Mouse (Mus musculus): ENCODE measurements around the gene Map1lc3a. TPM values are rescaled to one million over a fixed set of nuclear protein-coding genes. Genes with fewer than 3 reads are reported as not detected.
A peak's percentile ranks its signal among the peaks of the same experiment; 100 is the strongest.

Map1lc3a gene
- polyA plus RNA-seq, 1 experiment from 2014 or later = 113 TPM

DNA sequence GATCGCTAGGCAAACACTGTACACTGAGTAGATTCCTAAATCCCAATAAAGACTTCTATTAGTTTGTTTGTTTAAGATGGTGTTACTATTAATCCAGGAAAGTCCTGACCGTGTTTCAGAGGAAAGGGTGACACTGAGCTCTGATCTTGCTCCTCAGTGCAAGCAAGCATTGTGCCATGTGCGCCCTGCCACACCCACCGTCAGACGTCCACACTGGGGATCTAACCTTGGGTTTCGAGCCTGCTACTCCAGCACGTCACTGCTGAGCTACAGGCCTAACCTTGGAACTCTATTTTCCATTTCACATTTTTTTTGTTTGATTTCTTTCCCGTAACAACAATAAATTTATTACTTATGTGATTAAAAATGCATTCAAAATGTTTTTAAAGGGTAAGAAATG lies 14.0 kb downstream of the Map1lc3a start:
- DNase-seq (ENCODE audit: low spot score) (no peak), ATAC-seq (replicated peaks; ENCODE audit: insufficient number of reproducible peaks, low FRiP score, low TSS enrichment, low read depth) (no peak)
- Histone ChIP-seq H3K27ac (replicated peaks; ENCODE audit: low read depth, low read length) (no peak overlapping the region), H3K4me3 (ENCODE audit: low read depth, low read length) (no peak overlapping the region), H3K9me3 (replicated peaks; ENCODE audit: control insufficient read depth, low read length) (no peaks in the 10 kb centered on the region), H3K27me3 (ENCODE audit: control insufficient read depth, insufficient read depth, low read length) (no peaks in the 10 kb centered on the region), H3K4me1 (ENCODE audit: control insufficient read depth, insufficient read depth, low read length) (no peaks in the 10 kb centered on the region), H3K36me3 (replicated peaks; ENCODE audit: control insufficient read depth, insufficient read depth, low read depth, low read length) (peaks cover 5% of the 10 kb centered on the region), H3K4me2 (ENCODE audit: low read depth, low read length) (no peak overlapping the region), H3K9ac (replicated peaks; ENCODE audit: low read length) (no peak overlapping the region)
- WGBS = 89% methylated on average over 8 of the region's 8 CpGs

- 86% methylated on average over 2 of the region's 2 CpGs for WGBS
- no peak overlapping the region for H3K9ac ChIP-seq (replicated peaks; ENCODE audit: low read length)
- H3K36me3 ChIP-seq (replicated peaks; ENCODE audit: control insufficient read depth, insufficient read depth, low read depth, low read length) = peaks cover 10% of the 10 kb centered on the region
Observed at GRCm38 (mm10) chr2:155293382-155293781, 17.3 kb downstream of the Map1lc3a start.

GRCm38 (mm10) chr2:155293946-155294345 lies 17.8 kb downstream of the Map1lc3a start:
- DNase-seq (ENCODE audit: low spot score) = no peak
- 91% methylated on average over 4 of the region's 4 CpGs for WGBS

More at GRCm38 (mm10) chr2:155293382-155293781, 17.3 kb downstream of the Map1lc3a start:
- ATAC-seq (replicated peaks; ENCODE audit: insufficient number of reproducible peaks, low FRiP score, low TSS enrichment, low read depth) (no peak), DNase-seq (ENCODE audit: low spot score) (no peak)
- Histone ChIP-seq H3K27ac (replicated peaks; ENCODE audit: low read depth, low read length) (no peak overlapping the region), H3K4me3 (ENCODE audit: low read depth, low read length) (no peak overlapping the region), H3K4me1 (ENCODE audit: control insufficient read depth, insufficient read depth, low read length) (no peaks in the 10 kb centered on the region), H3K4me2 (ENCODE audit: low read depth, low read length) (no peak overlapping the region), H3K27me3 (ENCODE audit: control insufficient read depth, insufficient read depth, low read length) (no peaks in the 10 kb centered on the region), H3K9me3 (replicated peaks; ENCODE audit: control insufficient read depth, low read length) (no peaks in the 10 kb centered on the region)

GRCm38 (mm10) chr2:155295453-155295852 lies 19.4 kb downstream of the Map1lc3a start:
- DNase-seq (ENCODE audit: low spot score) = no peak
- Histone ChIP-seq H3K9ac (replicated peaks; ENCODE audit: low read length) (no peak overlapping the region), H3K4me3 (ENCODE audit: low read depth, low read length) (no peak overlapping the region), H3K27ac (replicated peaks; ENCODE audit: low read depth, low read length) (no peak overlapping the region), H3K27me3 (ENCODE audit: control insufficient read depth, insufficient read depth, low read length) (no peaks in the 10 kb centered on the region), H3K4me1 (ENCODE audit: control insufficient read depth, insufficient read depth, low read length) (no peaks in the 10 kb centered on the region), H3K4me2 (ENCODE audit: low read depth, low read length) (no peak overlapping the region), H3K36me3 (replicated peaks; ENCODE audit: control insufficient read depth, insufficient read depth, low read depth, low read length) (peaks cover 14% of the 10 kb centered on the region), H3K9me3 (replicated peaks; ENCODE audit: control insufficient read depth, low read length) (no peaks in the 10 kb centered on the region)
- ATAC-seq (replicated peaks; ENCODE audit: insufficient number of reproducible peaks, low FRiP score, low TSS enrichment, low read depth) = no peak
- WGBS = 93% methylated on average over 6 of the region's 6 CpGs

More at GRCm38 (mm10) chr2:155293946-155294345, 17.8 kb downstream of the Map1lc3a start:
- H3K4me2 ChIP-seq (ENCODE audit: low read depth, low read length) = no peak overlapping the region
- H3K9me3 ChIP-seq (replicated peaks; ENCODE audit: control insufficient read depth, low read length) = no peaks in the 10 kb centered on the region
- H3K4me3 ChIP-seq (ENCODE audit: low read depth, low read length) = no peak overlapping the region
- no peak overlapping the region for H3K27ac ChIP-seq (replicated peaks; ENCODE audit: low read depth, low read length)
- no peak overlapping the region for H3K9ac ChIP-seq (replicated peaks; ENCODE audit: low read length)
- H3K4me1 ChIP-seq (ENCODE audit: control insufficient read depth, insufficient read depth, low read length) = no peaks in the 10 kb centered on the region
- no peaks in the 10 kb centered on the region for H3K27me3 ChIP-seq (ENCODE audit: control insufficient read depth, insufficient read depth, low read length)
- ATAC-seq (replicated peaks; ENCODE audit: insufficient number of reproducible peaks, low FRiP score, low TSS enrichment, low read depth) = no peak
- peaks cover 14% of the 10 kb centered on the region for H3K36me3 ChIP-seq (replicated peaks; ENCODE audit: control insufficient read depth, insufficient read depth, low read depth, low read length)

- H3K27ac ChIP-seq (replicated peaks; ENCODE audit: low read depth, low read length) = no peak overlapping the region
- no peak overlapping the region for H3K9ac ChIP-seq (replicated peaks; ENCODE audit: low read length)
- H3K27me3 ChIP-seq (ENCODE audit: control insufficient read depth, insufficient read depth, low read length) = no peaks in the 10 kb centered on the region
- H3K4me3 ChIP-seq (ENCODE audit: low read depth, low read length) = no peak overlapping the region
- no peaks in the 10 kb centered on the region for H3K9me3 ChIP-seq (replicated peaks; ENCODE audit: control insufficient read depth, low read length)
- DNase-seq (ENCODE audit: low spot score) (no peak), ATAC-seq (replicated peaks; ENCODE audit: insufficient number of reproducible peaks, low FRiP score, low TSS enrichment, low read depth) (no peak)
- peaks cover 9% of the 10 kb centered on the region for H3K36me3 ChIP-seq (replicated peaks; ENCODE audit: control insufficient read depth, insufficient read depth, low read depth, low read length)
- H3K4me1 ChIP-seq (ENCODE audit: control insufficient read depth, insufficient read depth, low read length) = no peaks in the 10 kb centered on the region
- WGBS = 90% methylated on average over 4 of the region's 4 CpGs
- H3K4me2 ChIP-seq (ENCODE audit: low read depth, low read length) = no peak overlapping the region
Observed at GRCm38 (mm10) chr2:155299563-155299962, 23.5 kb downstream of the Map1lc3a start.

DNA sequence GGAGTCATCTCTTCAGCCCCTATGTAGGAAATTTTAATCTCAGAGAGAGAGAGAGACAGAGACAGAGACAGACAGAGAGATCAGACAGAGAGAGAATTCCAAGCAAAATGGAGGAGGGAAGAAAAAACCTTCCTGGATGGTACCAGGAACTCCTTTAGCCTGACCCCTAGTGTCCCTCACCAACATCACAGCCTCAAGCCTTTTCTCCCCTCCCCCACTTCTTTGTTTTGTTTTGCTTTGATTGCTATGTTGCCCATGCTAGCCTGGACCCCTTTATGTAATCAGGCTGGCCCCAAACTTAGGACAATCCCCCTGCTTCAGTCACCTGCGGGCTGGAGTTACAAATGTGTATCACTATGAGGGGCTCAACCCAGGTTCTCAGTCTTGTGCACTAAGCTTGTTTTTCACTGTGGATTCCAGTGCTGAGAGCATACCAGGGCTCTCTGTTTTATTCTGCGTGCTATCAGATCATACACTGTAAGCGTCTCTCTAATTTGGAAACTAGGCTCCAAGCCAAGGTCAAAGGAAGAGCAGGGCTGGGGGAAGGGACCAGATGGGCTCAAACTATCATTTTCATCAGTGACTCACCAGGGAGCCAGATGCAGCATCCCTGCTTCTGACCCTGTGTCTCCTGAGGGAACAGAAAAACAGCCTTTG lies 33.0 kb downstream of the Map1lc3a start:
- no peaks in the 10 kb centered on the region for H3K9me3 ChIP-seq (replicated peaks; ENCODE audit: control insufficient read depth, low read length)
- peak; percentile 69 for DNase-seq (ENCODE audit: low spot score)
- H3K27ac ChIP-seq (replicated peaks; ENCODE audit: low read depth, low read length) = no peak overlapping the region; the same call in 1 of the 2 replicates

GRCm38 (mm10) chr2:155313671-155314070 lies 37.6 kb downstream of the Map1lc3a start:
- no peaks in the 10 kb centered on the region for H3K27me3 ChIP-seq (ENCODE audit: control insufficient read depth, insufficient read depth, low read length)
- no peak overlapping the region for H3K9ac ChIP-seq (replicated peaks; ENCODE audit: low read length)
- no peak overlapping the region for H3K4me2 ChIP-seq (ENCODE audit: low read depth, low read length)
- 32% methylated on average over 6 of the region's 6 CpGs for WGBS
- no peak overlapping the region for H3K27ac ChIP-seq (replicated peaks; ENCODE audit: low read depth, low read length)
- DNase-seq (ENCODE audit: low spot score) = peak; percentile 7
- no peaks in the 10 kb centered on the region; the same call in 1 of the 2 replicates for H3K4me1 ChIP-seq (ENCODE audit: control insufficient read depth, insufficient read depth, low read length)
- H3K36me3 ChIP-seq (replicated peaks; ENCODE audit: control insufficient read depth, insufficient read depth, low read depth, low read length) = no peaks in the 10 kb centered on the region
- no peaks in the 10 kb centered on the region for H3K9me3 ChIP-seq (replicated peaks; ENCODE audit: control insufficient read depth, low read length)
- H3K4me3 ChIP-seq (ENCODE audit: low read depth, low read length) = no peak overlapping the region
- no peak for ATAC-seq (replicated peaks; ENCODE audit: insufficient number of reproducible peaks, low FRiP score, low TSS enrichment, low read depth)

More for the DNA sequence above, 33.0 kb downstream of the Map1lc3a start:
- Histone ChIP-seq H3K4me3 (ENCODE audit: low read depth, low read length) (no peak overlapping the region), H3K4me1 (ENCODE audit: control insufficient read depth, insufficient read depth, low read length) (no peaks in the 10 kb centered on the region; the same call in 1 of the 2 replicates), H3K27me3 (ENCODE audit: control insufficient read depth, insufficient read depth, low read length) (no peaks in the 10 kb centered on the region), H3K4me2 (ENCODE audit: low read depth, low read length) (no peak overlapping the region), H3K9ac (replicated peaks; ENCODE audit: low read length) (no peak overlapping the region), H3K36me3 (replicated peaks; ENCODE audit: control insufficient read depth, insufficient read depth, low read depth, low read length) (no peaks in the 10 kb centered on the region; the same call in 1 of the 2 replicates)
- no peak for ATAC-seq (replicated peaks; ENCODE audit: insufficient number of reproducible peaks, low FRiP score, low TSS enrichment, low read depth)
- 33% methylated on average over 3 of the region's 3 CpGs for WGBS

- Histone ChIP-seq H3K36me3 (replicated peaks; ENCODE audit: control insufficient read depth, insufficient read depth, low read depth, low read length) (no peaks in the 10 kb centered on the region), H3K4me1 (ENCODE audit: control insufficient read depth, insufficient read depth, low read length) (no peaks in the 10 kb centered on the region; the same call in 1 of the 2 replicates), H3K4me2 (ENCODE audit: low read depth, low read length) (no peak overlapping the region), H3K9me3 (replicated peaks; ENCODE audit: control insufficient read depth, low read length) (no peaks in the 10 kb centered on the region), H3K9ac (replicated peaks; ENCODE audit: low read length) (no peak overlapping the region), H3K4me3 (ENCODE audit: low read depth, low read length) (no peak overlapping the region), H3K27me3 (ENCODE audit: control insufficient read depth, insufficient read depth, low read length) (no peaks in the 10 kb centered on the region), H3K27ac (replicated peaks; ENCODE audit: low read depth, low read length) (no peak overlapping the region)
- ATAC-seq (replicated peaks; ENCODE audit: insufficient number of reproducible peaks, low FRiP score, low TSS enrichment, low read depth) (no peak), DNase-seq (ENCODE audit: low spot score) (no peak)
- WGBS = 85% methylated on average over 2 of the region's 2 CpGs
Observed at GRCm38 (mm10) chr2:155318618-155319017, 42.5 kb downstream of the Map1lc3a start.
